Mouse (Mus musculus) stomach, postnatal 0 days (tissue): ENCODE measurements around the gene Cbarp.

Experiments
- CTCF ChIP-seq: IDR thresholded peaks from 2 replicates; pipeline ENCODE4 v1.5.1; 2016; ENCODE audit warnings: antibody characterized with exemption, low read depth, mild to moderate bottlenecking, moderate library complexity
- EP300 ChIP-seq: optimal IDR thresholded peaks from 2 replicates; pipeline ENCODE3; 2016; ENCODE audit warnings: antibody characterized with exemption

DNA sequence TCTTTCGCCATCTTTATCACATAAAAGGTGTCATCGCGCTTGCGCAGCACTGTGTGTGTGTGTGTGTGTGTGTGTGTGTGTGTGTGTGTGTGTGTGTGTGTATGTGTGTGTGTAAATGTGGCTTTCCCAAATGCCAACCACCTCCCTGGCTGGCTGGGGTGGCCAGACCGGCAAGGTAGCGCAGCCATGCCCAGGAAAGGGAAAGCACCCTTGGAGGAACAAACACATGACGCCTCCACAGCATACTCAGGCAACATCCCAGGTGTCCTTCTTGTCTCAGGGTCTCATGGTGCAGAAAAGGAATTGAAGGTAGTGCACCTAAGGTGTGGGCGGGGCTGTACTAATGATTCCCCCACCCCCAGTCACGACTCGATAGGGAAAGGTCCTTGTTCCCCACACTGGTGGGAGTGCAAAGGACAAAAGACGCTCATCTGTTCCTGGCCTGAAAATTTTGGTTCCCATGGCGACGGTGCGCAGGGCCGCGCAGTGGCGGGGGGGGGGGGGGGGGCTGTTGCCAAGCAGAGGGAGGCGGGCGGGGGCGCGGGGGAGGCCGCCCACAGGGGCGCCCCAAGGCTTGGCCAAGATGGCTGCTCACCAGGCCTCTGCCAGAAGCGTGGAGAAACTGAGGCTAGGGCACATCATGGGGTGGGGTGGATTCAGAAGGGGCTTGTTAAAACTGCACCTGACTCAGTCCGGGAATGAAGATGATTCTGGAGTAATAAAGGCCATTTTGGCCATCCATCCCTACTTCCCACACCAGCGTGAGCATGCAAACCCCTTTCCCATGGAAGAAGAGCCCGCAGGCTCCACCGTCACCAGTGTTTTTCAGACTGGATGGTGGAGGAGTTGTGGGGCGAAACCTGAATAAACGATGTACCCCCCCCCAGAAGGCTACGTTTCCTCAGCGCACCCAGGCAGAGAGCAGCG is 2.7 kb downstream of the Cbarp start:
- no peak for TF ChIP-seq EP300
- TF ChIP-seq CTCF: no peak
